Mouse (Mus musculus): ENCODE data around the gene Cxadr. TPM values are rescaled to one million over a fixed set of nuclear protein-coding genes. Genes with fewer than 3 reads are reported as not detected.

Cxadr gene
- polyA plus RNA-seq, 1 experiment from 2014 or later = not detected

DNA sequence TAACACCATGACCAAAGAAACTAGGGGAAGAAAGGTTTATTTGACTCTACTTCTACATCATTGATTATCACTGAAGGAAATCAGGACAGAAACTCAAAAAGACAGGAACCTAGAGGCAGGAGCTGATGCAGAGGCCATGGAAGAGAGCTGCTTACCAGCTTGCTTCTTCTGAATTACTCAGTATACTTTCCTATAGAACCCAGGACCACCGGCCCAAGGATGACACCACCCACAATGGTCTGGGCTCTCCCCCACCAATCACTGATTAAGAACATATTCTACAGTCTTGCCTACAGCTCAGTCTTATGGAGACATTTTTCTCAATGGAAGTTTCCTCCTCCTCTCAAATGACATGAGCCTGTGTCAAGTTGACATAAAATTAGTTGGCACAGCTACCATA, 7.2 kb upstream of the Cxadr start:
- whole genome bisulfite sequencing (ENCODE audit: missing documents) = 100% methylated on average over 1 of the region's 1 CpGs
- Histone ChIP-seq H3K79me2 (ENCODE audit: inconsistent target) (no peaks in the 10 kb centered on the region), H3K36me3 (ENCODE audit: inconsistent target) (no peaks in the 10 kb centered on the region), H3K4me3 (ENCODE audit: inconsistent target) (no peak overlapping the region), H3K27ac (no peak overlapping the region)

- WGBS (ENCODE audit: missing documents) = 73% methylated on average over 5 of the region's 5 CpGs
- H3K36me3 ChIP-seq (ENCODE audit: inconsistent target) = no peaks in the 10 kb centered on the region
- H3K4me3 ChIP-seq (ENCODE audit: inconsistent target) = no peak overlapping the region
- H3K79me2 ChIP-seq (ENCODE audit: inconsistent target) = no peaks in the 10 kb centered on the region
- H3K27ac ChIP-seq = no peak overlapping the region
Observed at GRCm38 (mm10) chr16:78294606-78295275, 6.5 kb upstream of the Cxadr start.

DNA sequence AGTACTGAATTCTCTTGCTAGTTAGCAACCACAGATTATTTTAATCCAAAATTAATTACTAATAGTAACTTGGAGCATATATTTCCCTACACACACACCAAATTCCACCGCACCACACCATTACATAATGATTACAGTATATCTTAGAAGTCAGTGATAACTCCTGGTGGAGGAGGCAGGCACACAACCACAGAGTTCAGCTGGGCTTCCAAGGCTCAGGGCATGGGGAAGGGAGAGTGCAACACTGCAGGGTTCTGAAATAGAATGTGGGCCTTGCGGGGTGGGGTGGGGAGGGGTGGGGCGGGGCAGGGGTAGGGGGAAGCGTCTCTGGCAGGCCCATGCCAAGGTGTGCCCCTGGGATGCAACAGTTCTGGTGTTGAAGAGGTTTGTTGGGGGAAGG, 5.7 kb upstream of the Cxadr start:
- H3K27ac ChIP-seq = no peak overlapping the region
- 77% methylated on average over 4 of the region's 4 CpGs for WGBS (ENCODE audit: missing documents)

DNA sequence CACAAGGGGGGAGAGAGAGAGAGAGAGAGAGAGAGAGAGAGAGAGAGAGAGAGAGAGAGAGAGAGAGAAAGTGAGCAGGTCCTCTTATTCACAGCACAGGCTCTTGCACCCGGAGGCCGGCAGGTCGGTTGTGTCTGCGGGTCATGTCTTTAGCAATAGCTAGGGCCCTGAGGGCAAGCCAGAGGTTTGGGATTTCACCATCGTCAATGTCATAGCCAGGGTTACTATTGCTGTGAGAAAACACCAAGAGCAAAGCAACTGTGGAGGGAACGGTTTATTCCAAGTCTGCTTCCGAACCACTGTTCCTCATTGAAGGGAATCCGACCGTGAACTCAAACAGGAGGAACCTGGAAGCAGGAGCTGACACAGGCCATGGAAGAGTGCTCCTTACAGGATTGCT, 5.2 kb upstream of the Cxadr start:
- 84% methylated on average over 9 of the region's 9 CpGs for WGBS (ENCODE audit: missing documents)
- H3K79me2 ChIP-seq (ENCODE audit: inconsistent target) = no peaks in the 10 kb centered on the region
- H3K36me3 ChIP-seq (ENCODE audit: inconsistent target) = no peaks in the 10 kb centered on the region
- no peak overlapping the region for H3K27ac ChIP-seq
- H3K4me3 ChIP-seq (ENCODE audit: inconsistent target) = no peak overlapping the region

More for the DNA sequence above, 5.7 kb upstream of the Cxadr start:
- no peak overlapping the region for H3K4me3 ChIP-seq (ENCODE audit: inconsistent target)
- no peaks in the 10 kb centered on the region for H3K36me3 ChIP-seq (ENCODE audit: inconsistent target)
- no peaks in the 10 kb centered on the region for H3K79me2 ChIP-seq (ENCODE audit: inconsistent target)

DNA sequence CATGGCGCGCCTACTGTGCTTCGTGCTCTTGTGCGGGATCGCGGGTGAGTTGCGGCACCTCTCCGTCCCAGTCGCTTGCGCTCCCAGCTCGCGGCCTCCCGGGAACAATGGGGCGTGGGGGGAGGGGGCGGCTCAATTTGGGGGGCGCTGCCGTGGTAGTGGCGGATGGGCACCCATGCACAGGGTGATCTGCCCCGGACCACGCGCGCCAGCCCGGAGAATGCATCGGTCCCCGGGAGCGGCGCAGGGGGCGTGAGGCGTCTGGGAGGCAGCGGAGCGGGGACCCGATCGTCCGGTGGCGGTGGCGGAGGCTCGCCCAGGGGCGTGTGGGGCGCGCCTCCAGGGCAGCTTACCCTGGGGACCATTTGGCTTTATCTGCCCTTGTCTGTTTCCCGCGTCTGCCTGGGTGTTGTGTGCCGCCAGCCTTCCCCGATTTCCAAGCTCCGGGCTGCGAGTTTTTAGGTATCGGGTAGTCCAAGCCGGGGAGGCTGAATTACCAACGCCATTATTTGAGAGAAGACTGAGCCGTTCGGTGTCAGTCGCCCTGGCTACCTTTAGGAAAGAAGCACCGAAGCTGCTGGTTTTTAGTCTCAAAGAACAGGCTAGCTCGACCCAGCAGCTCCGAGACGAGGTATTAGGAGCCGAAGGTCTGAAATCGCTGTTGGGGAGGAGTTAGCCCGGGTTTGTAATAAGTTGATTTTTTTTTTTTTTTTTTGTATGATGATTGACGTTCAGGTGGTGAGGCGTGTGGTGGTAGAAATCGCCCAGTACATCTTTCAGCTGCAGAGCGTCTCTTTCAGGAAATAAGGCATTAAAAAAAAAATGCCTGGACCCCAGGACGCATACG, 765 bp downstream of the Cxadr start:
- no peak overlapping the region for H3K4me3 ChIP-seq (ENCODE audit: inconsistent target)
- no peaks in the 10 kb centered on the region for H3K79me2 ChIP-seq (ENCODE audit: inconsistent target)
- no peaks in the 10 kb centered on the region for H3K36me3 ChIP-seq (ENCODE audit: inconsistent target)
- 1% methylated on average over 65 of the region's 65 CpGs for WGBS (ENCODE audit: missing documents)
- H3K27ac ChIP-seq = no peak overlapping the region

GRCm38 (mm10) chr16:78302678-78303050, 1.4 kb downstream of the Cxadr start:
- H3K36me3 ChIP-seq (ENCODE audit: inconsistent target) = no peaks in the 10 kb centered on the region
- H3K4me3 ChIP-seq (ENCODE audit: inconsistent target) = no peak overlapping the region
- no peak overlapping the region for H3K27ac ChIP-seq
- 14% methylated on average over 10 of the region's 10 CpGs for WGBS (ENCODE audit: missing documents)
- H3K79me2 ChIP-seq (ENCODE audit: inconsistent target) = no peaks in the 10 kb centered on the region

DNA sequence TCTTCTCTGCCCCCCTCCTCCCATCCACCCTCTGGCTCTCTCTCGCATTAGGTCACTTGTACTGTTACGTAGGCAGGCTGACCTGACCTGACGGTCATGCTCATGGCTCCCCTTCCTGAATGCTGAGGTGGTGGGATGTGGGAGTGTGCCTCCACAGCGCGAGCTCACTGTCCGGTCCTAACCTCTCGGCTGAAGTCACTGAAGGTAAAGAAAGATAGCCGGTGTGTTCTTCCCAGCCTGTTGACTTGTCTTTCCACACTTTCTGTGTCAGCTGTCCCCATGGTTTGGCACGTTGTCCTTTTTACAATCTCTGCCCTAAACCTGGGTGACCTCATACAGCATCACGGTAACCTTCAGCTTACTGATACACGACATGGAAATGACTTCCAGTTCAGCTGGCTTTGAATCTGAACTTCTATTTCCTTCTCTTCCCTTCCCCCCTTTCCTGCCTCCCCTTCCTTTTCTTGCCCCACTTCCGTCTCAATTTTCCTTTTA, 4.4 kb downstream of the Cxadr start:
- H3K79me2 ChIP-seq (ENCODE audit: inconsistent target) = no peaks in the 10 kb centered on the region
- no peak overlapping the region for H3K27ac ChIP-seq
- WGBS (ENCODE audit: missing documents) = 91% methylated on average over 12 of the region's 12 CpGs
- H3K36me3 ChIP-seq (ENCODE audit: inconsistent target) = no peaks in the 10 kb centered on the region
- no peak overlapping the region for H3K4me3 ChIP-seq (ENCODE audit: inconsistent target)

- Histone ChIP-seq H3K36me3 (ENCODE audit: inconsistent target) (no peaks in the 10 kb centered on the region), H3K27ac (no peak overlapping the region), H3K4me3 (ENCODE audit: inconsistent target) (no peak overlapping the region), H3K79me2 (ENCODE audit: inconsistent target) (no peaks in the 10 kb centered on the region)
- 88% methylated on average over 8 of the region's 8 CpGs for WGBS (ENCODE audit: missing documents)
Observed at GRCm38 (mm10) chr16:78306606-78307005, 5.3 kb downstream of the Cxadr start.

GRCm38 (mm10) chr16:78307476-78308192, 6.3 kb downstream of the Cxadr start:
- Histone ChIP-seq H3K4me3 (ENCODE audit: inconsistent target) (no peak overlapping the region), H3K27ac (no peak overlapping the region), H3K36me3 (ENCODE audit: inconsistent target) (no peaks in the 10 kb centered on the region), H3K79me2 (ENCODE audit: inconsistent target) (no peaks in the 10 kb centered on the region)
- 84% methylated on average over 16 of the region's 16 CpGs for WGBS (ENCODE audit: missing documents)

DNA sequence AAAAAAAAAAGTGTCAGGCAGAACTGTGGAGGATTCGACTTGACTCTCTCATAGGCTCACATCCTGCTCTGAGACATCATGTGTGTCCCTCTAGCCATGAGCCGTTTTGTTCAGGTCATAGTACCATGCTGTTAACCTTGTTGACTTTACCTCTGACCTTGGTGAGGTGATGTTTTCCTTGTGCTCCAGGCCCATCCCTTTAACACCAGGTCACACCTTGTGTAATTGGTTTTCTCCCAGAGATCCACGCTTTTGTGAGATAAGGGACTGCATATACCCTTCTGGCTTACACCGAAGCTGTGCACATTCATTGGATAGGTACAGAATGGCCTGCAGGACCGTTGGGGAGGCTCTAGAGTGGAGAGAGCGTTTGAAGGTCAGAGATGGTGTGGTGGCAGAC, 8.0 kb downstream of the Cxadr start:
- 90% methylated on average over 6 of the region's 6 CpGs for WGBS (ENCODE audit: missing documents)
- no peak overlapping the region for H3K4me3 ChIP-seq (ENCODE audit: inconsistent target)
- no peak overlapping the region for H3K27ac ChIP-seq
- H3K36me3 ChIP-seq (ENCODE audit: inconsistent target) = no peaks in the 10 kb centered on the region
- no peaks in the 10 kb centered on the region for H3K79me2 ChIP-seq (ENCODE audit: inconsistent target)

DNA sequence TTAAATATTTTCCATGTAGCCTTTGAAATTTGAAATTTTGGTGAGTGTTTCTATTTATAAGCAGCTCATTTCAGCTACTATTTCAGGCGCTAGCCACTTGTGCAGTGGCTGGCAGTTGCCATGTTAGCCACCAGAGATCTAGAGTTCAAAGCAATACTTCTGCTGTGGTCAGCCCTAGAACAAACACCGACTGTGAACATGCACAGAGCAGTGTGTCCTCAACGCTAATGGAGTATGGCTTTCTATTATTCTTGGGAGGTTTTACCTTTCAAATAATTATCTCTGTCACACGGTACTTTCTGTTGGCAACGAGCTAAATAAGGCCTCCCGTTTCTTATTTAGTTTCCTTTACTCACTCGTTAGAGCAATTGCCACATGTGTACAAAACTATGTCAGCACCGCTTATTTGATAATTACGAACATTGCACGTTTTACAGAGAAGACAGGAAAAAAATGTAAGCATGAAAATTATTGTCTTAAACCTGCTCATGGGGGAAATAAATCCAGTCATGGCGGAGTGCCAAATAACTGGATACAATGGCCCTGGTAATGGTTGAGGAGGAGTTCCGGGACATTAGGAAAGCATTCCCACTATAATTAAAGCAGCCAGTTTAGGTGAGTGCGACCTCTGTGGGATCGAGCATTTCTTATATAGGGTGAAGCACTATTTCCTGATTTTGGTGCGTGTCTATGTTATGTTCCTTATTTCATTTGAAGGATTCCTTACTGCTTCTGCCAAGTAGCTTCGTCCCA, 12.0 kb downstream of the Cxadr start:
- Histone ChIP-seq H3K36me3 (ENCODE audit: inconsistent target) (no peaks in the 10 kb centered on the region), H3K4me3 (ENCODE audit: inconsistent target) (no peak overlapping the region), H3K27ac (no peak overlapping the region), H3K79me2 (ENCODE audit: inconsistent target) (no peaks in the 10 kb centered on the region)
- 92% methylated on average over 16 of the region's 16 CpGs for WGBS (ENCODE audit: missing documents)

DNA sequence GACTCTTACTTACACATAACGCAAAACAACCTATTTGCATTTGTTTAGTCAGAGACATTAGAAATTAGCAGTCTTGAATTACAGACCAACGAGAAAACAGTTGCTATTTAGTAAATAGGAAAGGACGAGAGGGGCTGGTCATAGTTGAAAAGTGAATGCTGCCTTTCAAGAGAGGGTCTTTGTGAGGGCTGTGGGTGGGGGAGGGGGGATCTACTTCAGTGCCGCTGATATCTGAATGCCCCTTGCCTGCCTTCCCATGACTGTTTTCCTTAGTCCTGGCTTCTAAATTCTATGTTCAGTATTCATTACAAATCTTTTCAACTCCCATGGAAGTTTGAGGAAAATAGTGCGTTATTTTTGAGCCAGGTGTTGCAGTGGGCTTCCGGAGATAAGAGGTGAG, 12.7 kb downstream of the Cxadr start:
- over 99% methylated on average over 6 of the region's 6 CpGs for WGBS (ENCODE audit: missing documents)
- Histone ChIP-seq H3K4me3 (ENCODE audit: inconsistent target) (no peak overlapping the region), H3K36me3 (ENCODE audit: inconsistent target) (no peaks in the 10 kb centered on the region), H3K27ac (no peak overlapping the region), H3K79me2 (ENCODE audit: inconsistent target) (no peaks in the 10 kb centered on the region)

- 88% methylated on average over 9 of the region's 9 CpGs for WGBS (ENCODE audit: missing documents)
- Histone ChIP-seq H3K4me3 (ENCODE audit: inconsistent target) (no peak overlapping the region), H3K36me3 (ENCODE audit: inconsistent target) (no peaks in the 10 kb centered on the region), H3K27ac (no peak overlapping the region), H3K79me2 (ENCODE audit: inconsistent target) (no peaks in the 10 kb centered on the region)
Observed at GRCm38 (mm10) chr16:78316849-78317248, 15.6 kb downstream of the Cxadr start.

- no peaks in the 10 kb centered on the region for H3K36me3 ChIP-seq (ENCODE audit: inconsistent target)
- H3K4me3 ChIP-seq (ENCODE audit: inconsistent target) = no peak overlapping the region
- no peaks in the 10 kb centered on the region for H3K79me2 ChIP-seq (ENCODE audit: inconsistent target)
- WGBS (ENCODE audit: missing documents) = 72% methylated on average over 7 of the region's 7 CpGs
- H3K27ac ChIP-seq = no peak overlapping the region
Observed at GRCm38 (mm10) chr16:78317960-78318359, 16.7 kb downstream of the Cxadr start.

All from macrophage (primary cell).